Comparison of ENCODE assay signal across 7 mouse cellular contexts in genomic region chr2:154001056-154001455, GRCm38 (mm10).
"Had no signal": no experiment of that assay in that cellular context is flagged by ENCODE, and none has a peak within 500 bp of the region (broad histone marks: within the 10 kb centered on the region; RNA-seq: fewer than 3 reads in every experiment).

No protein-coding gene starts in this region.

- DNase-seq: kidney, postnatal 14 days; layer of hippocampus, adult 9-11 months; liver; lung, adult 18-20 months; midbrain, embryonic 14.5 days; thymus, adult 18-20 months; thymus, postnatal 36 days had no signal
